Mouse (Mus musculus): Measurements from ENCODE around the gene Il9r. TPM values are rescaled to one million over a fixed set of nuclear protein-coding genes. Genes with fewer than 3 reads are reported as not detected.

Gene Il9r
- total and polyA plus RNA-seq, 3 experiments, result 20.0 to 52.1 (median 47.5) TPM

- no peak for TF ChIP-seq TCF12 (IDR thresholded peaks at IDR 0.05; ENCODE audit: low read depth, low read length)
- no peak for TF ChIP-seq GABPA (IDR thresholded peaks at IDR 0.05; ENCODE audit: insufficient replicate concordance, low read depth, low read length)
- no peak for TF ChIP-seq JUN (IDR thresholded peaks at IDR 0.05; ENCODE audit: insufficient read depth, low read depth, low read length)
- no peak for TF ChIP-seq JUND (conservative IDR thresholded peaks at IDR 0.05; ENCODE audit: low read depth, low read length)
- TF ChIP-seq ZNF384 (IDR thresholded peaks at IDR 0.05; ENCODE audit: low read depth, low read length), result no peak
- no peak for TF ChIP-seq USF2 (conservative IDR thresholded peaks at IDR 0.05; ENCODE audit: low read depth, low read length)
- TF ChIP-seq ETS1 (conservative IDR thresholded peaks at IDR 0.05; ENCODE audit: low read depth, low read length), result no peak
- TF ChIP-seq POLR2AphosphoS2 (IDR thresholded peaks at IDR 0.05; ENCODE audit: low read depth, low read length), result no peak
- TF ChIP-seq ZC3H11A (IDR thresholded peaks at IDR 0.05; ENCODE audit: low read depth, low read length), result no peak
- TF ChIP-seq BHLHE40 (IDR thresholded peaks at IDR 0.05; ENCODE audit: low read depth, low read length), result no peak
- TF ChIP-seq MEF2A (IDR thresholded peaks at IDR 0.05; ENCODE audit: borderline replicate concordance, low read depth, low read length), result no peak
- in situ Hi-C loops (cut with MboI; ENCODE audit: low pct_ligation_motif_present, low pct_unique_long_range_greater_than_20kb, low sequenced_read_pairs) (no loop called here), dilution Hi-C loops (cut with MboI; ENCODE audit: extremely low pct_ligation_motif_present, extremely low pct_unique_long_range_greater_than_20kb, low sequenced_read_pairs) (no loop called here)
- peaks cover 3% of the 10 kb centered on the region for H3K9me3 ChIP-seq (replicated peaks; ENCODE audit: low read length)
- no peak overlapping the region for H3K27ac ChIP-seq (ENCODE audit: insufficient read depth, low read depth)
- no peaks in the 10 kb centered on the region for H3K79me2 ChIP-seq (replicated peaks; ENCODE audit: control insufficient read depth, extremely low read depth, insufficient read depth, poor library complexity, severe bottlenecking)
- H3K36me3 ChIP-seq (replicated peaks in 1 of 2; ENCODE audit: control insufficient read depth in 1 of 2, insufficient read depth in 1 of 2, low read length in 1 of 2), result peaks cover 16 to 47% of the 10 kb centered on the region in 2 experiments
- H3K4me3 ChIP-seq (replicated peaks in 1 of 3; ENCODE audit: low read depth in 2 of 3, low read length in 2 of 3, poor library complexity in 1 of 3), result no peak overlapping the region
- H3K4me2 ChIP-seq (ENCODE audit: insufficient read depth, low read depth, poor library complexity, severe bottlenecking), result no peak overlapping the region
- no peak for DNase-seq (ENCODE audit: extremely low read depth)
- peaks cover 9% of the 10 kb centered on the region for H3K27me3 ChIP-seq (replicated peaks)
- H3K4me1 ChIP-seq (ENCODE audit: control insufficient read depth in 1 of 2, insufficient read depth in 2 of 2), result peaks cover 12 to 58% of the 10 kb centered on the region in 2 experiments
- H3K9ac ChIP-seq (ENCODE audit: insufficient read depth, low read depth), result no peak overlapping the region
Observed at GRCm38 (mm10) chr11:32219287-32219686, 19.2 kb upstream of the Il9r start.

GRCm38 (mm10) chr11:32218501-32219050 is 18.5 kb upstream of the Il9r start:
- no peaks in the 10 kb centered on the region for H3K79me2 ChIP-seq (replicated peaks; ENCODE audit: control insufficient read depth, extremely low read depth, insufficient read depth, poor library complexity, severe bottlenecking)
- H3K4me2 ChIP-seq (ENCODE audit: insufficient read depth, low read depth, poor library complexity, severe bottlenecking), result no peak overlapping the region
- dilution Hi-C loops (cut with MboI; ENCODE audit: extremely low pct_ligation_motif_present, extremely low pct_unique_long_range_greater_than_20kb, low sequenced_read_pairs), result no loop called here
- H3K9me3 ChIP-seq (replicated peaks; ENCODE audit: low read length), result peaks cover 3% of the 10 kb centered on the region
- peaks cover 4% of the 10 kb centered on the region for H3K27me3 ChIP-seq (replicated peaks)
- TF ChIP-seq NELFE (IDR thresholded peaks at IDR 0.05; ENCODE audit: low read depth, low read length), result no peak
- TF ChIP-seq MAZ (IDR thresholded peaks at IDR 0.05; ENCODE audit: low read depth, low read length), result no peak
- no peak for TF ChIP-seq BHLHE40 (IDR thresholded peaks at IDR 0.05; ENCODE audit: low read depth, low read length)
- TF ChIP-seq CTCF (conservative IDR thresholded peaks at IDR 0.05 in 1 of 2, IDR thresholded peaks at IDR 0.05 in 1 of 2; ENCODE audit: low read depth in 2 of 2, low read length in 2 of 2), result no peak
- no peak for TF ChIP-seq IRF4 (IDR thresholded peaks at IDR 0.05; ENCODE audit: low read depth, low read length)
- TF ChIP-seq KAT2A (IDR thresholded peaks at IDR 0.05; ENCODE audit: insufficient replicate concordance, low read length), result no peak
- no peak for TF ChIP-seq RCOR1 (conservative IDR thresholded peaks at IDR 0.05; ENCODE audit: low read depth, low read length)
- TF ChIP-seq NRF1 (IDR thresholded peaks at IDR 0.05; ENCODE audit: low read depth, low read length), result no peak
- TF ChIP-seq EP300 (IDR thresholded peaks at IDR 0.05; ENCODE audit: low read length), result no peak
- TF ChIP-seq CHD2 (IDR thresholded peaks at IDR 0.05; ENCODE audit: low read length), result no peak
- TF ChIP-seq USF1 (IDR thresholded peaks at IDR 0.05; ENCODE audit: low read depth, low read length), result no peak
- TF ChIP-seq JUN (IDR thresholded peaks at IDR 0.05; ENCODE audit: insufficient read depth, low read depth, low read length), result no peak
- TF ChIP-seq CHD1 (IDR thresholded peaks at IDR 0.05; ENCODE audit: low read depth, low read length), result no peak
- TF ChIP-seq ETS1 (conservative IDR thresholded peaks at IDR 0.05; ENCODE audit: low read depth, low read length), result no peak
- no peak for TF ChIP-seq POLR2AphosphoS2 (IDR thresholded peaks at IDR 0.05; ENCODE audit: low read depth, low read length)
- TF ChIP-seq MYC (IDR thresholded peaks at IDR 0.05; ENCODE audit: low read depth, low read length), result no peak
- no peak for TF ChIP-seq HCFC1 (IDR thresholded peaks at IDR 0.05; ENCODE audit: low read depth, low read length)
- no peak for TF ChIP-seq POLR2A (IDR thresholded peaks at IDR 0.05; ENCODE audit: low read depth, low read length)
- no peak for TF ChIP-seq UBTF (IDR thresholded peaks at IDR 0.05; ENCODE audit: low read depth, low read length)
- no peak for TF ChIP-seq ZMIZ1 (IDR thresholded peaks at IDR 0.05; ENCODE audit: low read depth, low read length)
- no peak overlapping the region for H3K9ac ChIP-seq (ENCODE audit: insufficient read depth, low read depth)
- H3K4me3 ChIP-seq (replicated peaks in 1 of 3; ENCODE audit: low read depth in 2 of 3, low read length in 2 of 3, poor library complexity in 1 of 3), result no peak overlapping the region
- in situ Hi-C loops (cut with MboI; ENCODE audit: low pct_ligation_motif_present, low pct_unique_long_range_greater_than_20kb, low sequenced_read_pairs), result no loop called here
- H3K36me3 ChIP-seq (replicated peaks in 1 of 2; ENCODE audit: control insufficient read depth in 1 of 2, insufficient read depth in 1 of 2, low read length in 1 of 2), result peaks cover 22 to 54% of the 10 kb centered on the region in 2 experiments
- no peak for DNase-seq (ENCODE audit: extremely low read depth)
- H3K4me1 ChIP-seq (ENCODE audit: control insufficient read depth in 1 of 2, insufficient read depth in 2 of 2), result peaks cover 12 to 57% of the 10 kb centered on the region in 2 experiments
- no peak overlapping the region for H3K27ac ChIP-seq (ENCODE audit: insufficient read depth, low read depth)
